Mouse (Mus musculus): ENCODE results near the gene Gabrb3.

- TF ChIP-seq CTCF (IDR thresholded peaks at IDR 0.05; ENCODE audit: insufficient read depth, low read depth, low read length) (no peak), POLR2A (IDR thresholded peaks at IDR 0.05; ENCODE audit: insufficient read depth, low read depth, low read length) (no peak)
These were observed 287.7 kb downstream of the Gabrb3 start for GRCm38 (mm10) chr7:57706976-57707740.
